Mouse (Mus musculus): ENCODE results near the gene Junb.

GRCm38 (mm10) chr8:84982499-84983011, 4.0 kb upstream of the Junb start:
- TF ChIP-seq POLR2A (IDR thresholded peaks at IDR 0.05; ENCODE audit: insufficient read depth, low read length) (no peak), CTCF (IDR thresholded peaks at IDR 0.05; ENCODE audit: low read depth, low read length) (no peak)

Measured in ES-Bruce4 (cell line).